Mouse (Mus musculus) midbrain, embryonic 10.5 days (tissue): Measurements from ENCODE around the gene Pms1. TPM values are rescaled to one million over a fixed set of nuclear protein-coding genes. Genes with fewer than 3 reads are reported as not detected.

ENCODE experiments used
- DNase-seq: peaks from one replicate; pipeline ENCODE4 v3.0.0-alpha.2; 2017; ENCODE audit warnings: low spot score
- H3K27ac ChIP-seq: fragments of 300-500 bp; sonication (generic); replicated peaks from 2 replicates; pipeline ENCODE4 v1.5.1; 2016; ENCODE audit warnings: mild to moderate bottlenecking
- H3K27me3 ChIP-seq: fragments of 300-500 bp; sonication (generic); 2 replicates; pipeline ENCODE4 v1.6.1; 2016; ENCODE audit warnings: low read depth, mild to moderate bottlenecking; ENCODE audit not compliant: poor library complexity, severe bottlenecking
- H3K36me3 ChIP-seq: fragments of 300-500 bp; sonication (generic); 2 replicates; pipeline ENCODE4 v1.6.1; 2016; ENCODE audit warnings: mild to moderate bottlenecking, moderate library complexity
- H3K4me1 ChIP-seq: fragments of 300-500 bp; sonication (generic); 2 replicates; pipeline ENCODE4 v1.6.1; 2016
- H3K4me3 ChIP-seq: fragments of 300-500 bp; sonication (generic); 2 replicates; pipeline ENCODE4 v1.5.1; 2016; ENCODE audit warnings: mild to moderate bottlenecking, moderate library complexity
- H3K9me3 ChIP-seq: fragments of 300-500 bp; sonication (generic); replicated peaks from 2 replicates; pipeline ENCODE4 v1.6.1; 2016; ENCODE audit warnings: mild to moderate bottlenecking
- WGBS: fragments of 180-500 bp; shearing (Covaris S2); methylation state at CpG from one replicate; pipeline ENCODE4 v1.1.7; 2016; 5-methylcytosine and 5-hydroxymethylcytosine counted together
- polyA plus RNA-seq: library from polyadenylated mRNA; unstranded; fragments of >200 nt; fragmentation: Nextera tagmentation; extraction: Ambion mirVana; gene quantifications from 2 replicates; pipeline ENCODE4 v1.2.1, GENCODE M21; 2016

Gene Pms1
- polyA plus RNA-seq, 1 experiment from 2014 or later, result 26.5 TPM

GRCm38 (mm10) chr1:53186301-53186700, 110.5 kb downstream of the Pms1 start:
- Histone ChIP-seq H3K36me3 (peaks cover 10% of the 10 kb centered on the region), H3K27me3 (no peaks in the 10 kb centered on the region), H3K27ac (no peak overlapping the region), H3K4me1 (no peaks in the 10 kb centered on the region), H3K4me3 (no peak overlapping the region), H3K9me3 (no peaks in the 10 kb centered on the region)
- DNase-seq, result no peak
- 95% methylated on average over 3 of the region's 3 CpGs for WGBS

- H3K27ac ChIP-seq, result no peak overlapping the region
- 92% methylated on average over 6 of the region's 6 CpGs for WGBS
- H3K27me3 ChIP-seq, result no peaks in the 10 kb centered on the region
- no peaks in the 10 kb centered on the region for H3K9me3 ChIP-seq
- DNase-seq, result no peak
- no peaks in the 10 kb centered on the region for H3K36me3 ChIP-seq
- no peak overlapping the region for H3K4me3 ChIP-seq
- H3K4me1 ChIP-seq, result no peaks in the 10 kb centered on the region
These were observed 139.1 kb downstream of the Pms1 start for GRCm38 (mm10) chr1:53157715-53158114.

Other genes with a start within 250 kb of the Pms1 start
- gene Mstn, start 235.4 kb downstream of the Pms1 start, polyA plus RNA-seq, result 0.27 and 0.47 TPM in 2 replicates
- not detected in 2 replicates for gene 1700019A02Rik, start 109.4 kb downstream of the Pms1 start, polyA plus RNA-seq
- 93.0 and 96.8 TPM in 2 replicates for gene Ormdl1, start 77 bp upstream of the Pms1 start, polyA plus RNA-seq
- not detected in 2 replicates for gene Gm28778, start 93 bp upstream of the Pms1 start, polyA plus RNA-seq
- gene Osgepl1, start 16.6 kb upstream of the Pms1 start, polyA plus RNA-seq, result 31.6 and 34.5 TPM in 2 replicates
- gene Asdurf, start 55.6 kb upstream of the Pms1 start, polyA plus RNA-seq, result not detected in 2 replicates
- gene Gm28551, start 55.6 kb upstream of the Pms1 start, polyA plus RNA-seq, result 0.54 and 1.4 TPM in 2 replicates
- 90.8 and 99.6 TPM in 2 replicates for gene Asnsd1, start 55.7 kb upstream of the Pms1 start, polyA plus RNA-seq